Mouse (Mus musculus) inflammation-experienced regulatory T-cells, adult 16 weeks (primary cell): ENCODE measurements around the gene Tpst2. TPM values are rescaled to one million over a fixed set of nuclear protein-coding genes. Genes with fewer than 3 reads are reported as not detected.

Source experiments
- polyA plus RNA-seq: library from polyadenylated mRNA; unstranded; fragments of 100-300 nt; shearing (Covaris generic); gene quantifications from one replicate; pipeline ENCODE4 v1.2.1, GENCODE M21; 2017

The Tpst2 gene
- 195 TPM for polyA plus RNA-seq

DNA sequence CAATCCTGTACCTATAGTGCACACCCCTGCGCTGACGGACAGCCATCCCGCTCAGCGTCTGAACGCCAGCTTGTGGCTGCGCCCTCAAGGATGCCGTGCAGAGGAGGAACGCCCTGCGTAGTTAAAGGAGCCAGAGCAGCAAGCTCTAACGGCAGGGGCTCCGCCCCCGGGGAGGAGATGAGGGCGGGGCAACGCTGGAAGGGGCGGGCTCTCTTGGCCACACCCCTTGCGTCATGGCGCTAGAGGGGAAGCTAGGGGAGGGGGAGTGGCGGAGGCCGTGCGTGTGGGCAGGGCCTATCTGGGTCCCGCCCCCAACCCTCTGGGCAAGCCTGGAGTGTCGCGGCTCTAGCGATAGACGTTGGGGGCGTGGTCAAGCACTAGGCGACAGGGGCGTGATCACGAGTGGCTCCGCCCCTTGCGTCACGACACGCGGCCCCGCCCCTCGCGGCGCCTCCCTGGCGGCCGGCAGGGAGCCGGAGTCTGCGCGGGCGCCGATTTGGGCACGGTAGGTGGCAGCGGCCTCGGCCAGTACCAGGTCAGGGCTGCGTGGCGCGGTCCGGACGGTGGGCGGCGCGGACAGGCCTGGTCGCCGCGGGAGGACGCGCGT is at the start of gene Tpst2:
Gene Tpst2, plus strand, starts transcription at position 425 of the 607 bp plus-strand sequence.

GRCm38 (mm10) chr5:112252400-112252799 is 24.1 kb upstream of the Tpst2 start, which contains the start of gene Cryba4:
Cryba4 (minus strand) TSS chr5:112252518.

GRCm38 (mm10) chr5:112255426-112255825 is 21.1 kb upstream of the Tpst2 start, which contains the start of gene Crybb1:
Crybb1 (plus strand) TSS chr5:112255815.

DNA sequence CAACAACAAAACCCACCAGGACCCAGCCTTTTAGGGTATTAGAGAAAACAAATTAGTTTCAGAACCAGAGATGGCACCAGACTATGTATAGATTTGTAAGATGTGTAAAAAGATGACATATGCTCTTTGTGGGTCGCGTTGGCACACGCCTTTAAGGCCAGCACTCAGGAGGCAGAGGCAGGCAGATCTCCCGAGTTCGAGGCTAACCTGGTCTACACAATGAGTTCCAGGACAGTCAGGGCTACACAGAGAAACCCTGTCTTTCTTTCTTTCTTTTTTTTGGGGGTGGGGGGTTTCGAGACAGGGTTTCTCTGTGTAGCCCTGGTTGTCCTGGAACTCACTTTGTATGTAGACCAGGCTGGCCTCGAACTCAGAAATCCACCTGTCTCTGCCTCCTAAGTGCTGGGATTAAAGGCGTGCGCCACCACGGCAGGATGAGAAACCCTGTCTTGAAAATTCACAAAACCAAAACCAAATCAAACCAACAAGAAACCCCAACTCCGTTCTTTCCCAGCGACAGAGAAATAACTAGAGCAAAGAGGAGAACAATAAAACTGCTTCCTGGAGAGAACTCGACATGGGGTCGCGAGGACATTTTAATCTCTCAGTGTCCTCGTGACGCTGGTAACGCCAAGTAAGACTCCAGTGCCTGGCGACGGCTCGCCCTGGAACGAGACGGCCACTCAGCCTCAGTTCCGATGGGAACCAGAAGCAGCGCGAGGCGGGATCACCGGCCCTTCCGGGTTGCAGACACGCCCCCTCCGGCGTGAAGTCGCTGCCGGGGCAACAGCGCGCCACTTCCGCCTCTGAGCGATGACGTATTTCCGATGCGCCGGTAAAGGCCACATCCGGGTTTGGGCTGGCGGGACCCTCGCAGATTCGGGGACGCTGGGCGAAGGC is 49.3 kb downstream of the Tpst2 start, which contains the start of gene Tfip11:
Gene Tfip11, plus strand, starts transcription at position 813 of the 900 bp plus-strand sequence.

GRCm38 (mm10) chr5:112342463-112343204 is 66.1 kb downstream of the Tpst2 start, which contains the start of the genes Srrd and Hps4:
Srrd (minus strand) TSS chr5:112343040.
Hps4 (plus strand) TSS chr5:112343083.

GRCm38 (mm10) chr5:112355910-112356309 is 79.4 kb downstream of the Tpst2 start, which contains the start of gene Gm6583:
Gm6583 (minus strand) TSS chr5:112356033.

Other genes starting within 250 kb of the Tpst2 start
- not detected for gene Cryba4, start 24.2 kb upstream of the Tpst2 start, polyA plus RNA-seq
- gene Crybb1, start 20.9 kb upstream of the Tpst2 start, polyA plus RNA-seq, result not detected
- 48.0 TPM for gene Tfip11, start 49.7 kb downstream of the Tpst2 start, polyA plus RNA-seq
- 7.5 TPM for gene Srrd, start 66.3 kb downstream of the Tpst2 start, polyA plus RNA-seq
- 28.6 TPM for gene Hps4, start 66.4 kb downstream of the Tpst2 start, polyA plus RNA-seq
- gene Gm6583, start 79.3 kb downstream of the Tpst2 start, polyA plus RNA-seq, result 0.17 TPM
- gene Asphd2, start 118.2 kb downstream of the Tpst2 start, polyA plus RNA-seq, result not detected
- not detected for gene Gm6588, start 172.7 kb downstream of the Tpst2 start, polyA plus RNA-seq